Mouse (Mus musculus) forebrain, embryonic 16.5 days (tissue): ENCODE results near the gene Reln. TPM values are rescaled to one million over a fixed set of nuclear protein-coding genes. Genes with fewer than 3 reads are reported as not detected.

Experiments
- ATAC-seq: fragments of 200-750 bp; cut with Nextera tagmentation; 2 replicates; pipeline ENCODE4 v1.8.0; 2017; ENCODE audit warnings: mild to moderate bottlenecking, moderate library complexity
- H3K27ac ChIP-seq: fragments of 300-500 bp; sonication (generic); 2 replicates; pipeline ENCODE4 v1.5.1; 2014; ENCODE audit warnings: low read length, control low read depth
- H3K27me3 ChIP-seq: fragments of 300-500 bp; sonication (generic); replicated peaks from 2 replicates; pipeline ENCODE4 v1.6.1; 2014; ENCODE audit warnings: low read length; ENCODE audit not compliant: control insufficient read depth, insufficient read depth
- H3K36me3 ChIP-seq: fragments of 300-500 bp; sonication (generic); 2 replicates; pipeline ENCODE4 v1.6.1; 2014; ENCODE audit not compliant: control insufficient read depth, insufficient read depth
- H3K4me1 ChIP-seq: fragments of 300-500 bp; sonication (generic); replicated peaks from 2 replicates; pipeline ENCODE4 v1.6.1; 2014; ENCODE audit warnings: low read length; ENCODE audit not compliant: control insufficient read depth, insufficient read depth
- H3K4me2 ChIP-seq: fragments of 300-500 bp; sonication (generic); 2 replicates; pipeline ENCODE4 v1.6.1; 2014; ENCODE audit warnings: mild to moderate bottlenecking, low read length, control low read depth
- H3K4me3 ChIP-seq: fragments of 300-500 bp; sonication (generic); replicated peaks from 2 replicates; pipeline ENCODE4 v1.5.1; 2014; ENCODE audit warnings: mild to moderate bottlenecking, low read length, control low read depth
- H3K9ac ChIP-seq: fragments of 300-500 bp; sonication (generic); replicated peaks from 2 replicates; pipeline ENCODE4 v1.6.1; 2014; ENCODE audit warnings: low read depth, low read length, control low read depth
- H3K9me3 ChIP-seq: fragments of 300-500 bp; sonication (generic); 2 replicates; pipeline ENCODE4 v1.6.1; 2016; ENCODE audit warnings: low read length; ENCODE audit not compliant: control insufficient read depth
- WGBS: fragments of 180-500 bp; shearing (Covaris S2); extraction: QIAGEN DNeasy Blood & Tissue Kit; methylation state at CpG from one replicate; pipeline ENCODE4 v1.1.7; 2014; 5-methylcytosine and 5-hydroxymethylcytosine counted together
- polyA plus RNA-seq: library from polyadenylated mRNA; unstranded; fragments of >200 nt; fragmentation: Nextera tagmentation; extraction: Ambion mirVana; gene quantifications from 2 replicates; pipeline ENCODE4 v1.2.1, GENCODE M21; 2015

Gene Reln
- polyA plus RNA-seq, 1 experiment from 2014 or later, result 63.3 TPM

- Histone ChIP-seq H3K4me1 (no peaks in the 10 kb centered on the region), H3K27me3 (no peaks in the 10 kb centered on the region), H3K27ac (no peak overlapping the region), H3K4me2 (no peak overlapping the region), H3K4me3 (no peak overlapping the region), H3K36me3 (no peaks in the 10 kb centered on the region), H3K9me3 (no peaks in the 10 kb centered on the region), H3K9ac (no peak overlapping the region)
- WGBS, result 92% methylated on average over 3 of the region's 3 CpGs
- no peak for ATAC-seq
Observed at GRCm38 (mm10) chr5:21909713-21910112, 434.8 kb downstream of the Reln start.

DNA sequence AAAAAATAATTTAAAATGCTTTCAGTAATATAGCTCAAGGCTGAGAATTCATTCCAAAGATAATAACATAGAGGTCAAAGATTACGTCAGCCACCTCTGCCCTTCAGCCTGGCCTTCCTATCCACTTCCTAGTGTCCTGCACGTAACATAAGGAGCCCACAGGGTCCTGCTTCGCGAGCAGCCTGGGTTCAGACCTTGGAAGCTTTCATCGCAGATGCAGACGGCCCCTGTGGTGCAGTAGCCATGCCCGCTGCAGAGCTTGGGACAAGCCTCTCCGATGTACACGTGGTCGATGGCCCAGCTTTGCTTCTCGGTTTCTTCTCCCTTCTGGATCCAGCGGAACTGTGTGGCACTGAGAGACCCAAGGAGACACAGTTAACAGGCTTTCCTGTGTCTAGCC is 443.1 kb downstream of the Reln start:
- 73% methylated on average over 12 of the region's 12 CpGs for WGBS

DNA sequence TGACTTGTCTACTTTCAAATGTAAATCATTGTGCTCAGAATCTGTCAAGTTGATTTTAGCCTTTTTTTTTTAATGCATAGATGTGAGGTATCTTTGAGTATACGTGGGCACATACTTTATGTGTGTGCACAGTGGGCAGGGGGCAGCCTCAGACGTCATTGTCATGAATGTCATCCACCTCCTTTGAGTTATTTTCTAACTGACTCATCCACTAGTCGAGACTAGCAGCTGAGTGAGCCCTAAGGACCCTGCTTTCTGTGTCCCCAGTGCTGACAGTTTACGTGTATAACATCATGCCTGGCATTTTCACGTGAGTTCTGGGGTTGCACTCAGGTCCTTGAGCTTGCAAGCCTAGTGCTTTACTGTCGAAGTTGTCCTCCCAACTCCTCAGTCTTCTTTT is 443.6 kb downstream of the Reln start:
- Histone ChIP-seq H3K9ac (no peak overlapping the region), H3K4me3 (no peak overlapping the region), H3K9me3 (no peaks in the 10 kb centered on the region), H3K27ac (no peak overlapping the region), H3K27me3 (no peaks in the 10 kb centered on the region), H3K4me2 (no peak overlapping the region), H3K4me1 (no peaks in the 10 kb centered on the region), H3K36me3 (no peaks in the 10 kb centered on the region)
- 77% methylated on average over 6 of the region's 6 CpGs for WGBS
- no peak for ATAC-seq

More for the DNA sequence above, 443.1 kb downstream of the Reln start:
- H3K4me2 ChIP-seq, result no peak overlapping the region
- H3K9ac ChIP-seq, result no peak overlapping the region
- H3K9me3 ChIP-seq, result no peaks in the 10 kb centered on the region
- H3K4me3 ChIP-seq, result no peak overlapping the region
- H3K27me3 ChIP-seq, result no peaks in the 10 kb centered on the region
- H3K36me3 ChIP-seq, result no peaks in the 10 kb centered on the region
- no peak overlapping the region for H3K27ac ChIP-seq
- ATAC-seq, result no peak
- H3K4me1 ChIP-seq, result no peaks in the 10 kb centered on the region

DNA sequence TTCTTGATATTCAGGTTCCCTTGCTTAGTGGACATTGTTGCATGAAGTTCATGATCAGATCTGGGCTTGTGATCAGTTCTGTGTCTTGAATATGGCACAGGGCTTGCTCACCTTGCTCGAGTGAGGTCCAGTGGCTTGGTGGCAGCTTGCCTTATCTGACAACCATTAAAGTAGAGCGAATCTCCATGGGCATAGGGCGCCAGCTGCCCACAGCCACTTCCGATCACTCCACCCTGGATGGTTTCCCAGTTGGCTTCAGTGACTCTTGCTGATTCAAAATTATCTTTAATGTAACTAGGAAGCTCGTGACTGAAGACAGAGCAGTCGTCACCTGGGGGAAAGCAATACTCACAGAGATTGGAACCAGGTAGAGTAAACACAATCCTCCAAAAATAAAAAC is 445.6 kb downstream of the Reln start:
- Histone ChIP-seq H3K9ac (no peak overlapping the region), H3K27ac (no peak overlapping the region), H3K9me3 (no peaks in the 10 kb centered on the region), H3K4me3 (no peak overlapping the region), H3K36me3 (no peaks in the 10 kb centered on the region), H3K4me1 (no peaks in the 10 kb centered on the region), H3K27me3 (no peaks in the 10 kb centered on the region), H3K4me2 (no peak overlapping the region)
- ATAC-seq, result no peak
- 83% methylated on average over 6 of the region's 6 CpGs for WGBS

- Histone ChIP-seq H3K27ac (no peak overlapping the region), H3K4me1 (no peaks in the 10 kb centered on the region), H3K4me2 (no peak overlapping the region), H3K36me3 (no peaks in the 10 kb centered on the region), H3K27me3 (no peaks in the 10 kb centered on the region), H3K9ac (no peak overlapping the region), H3K4me3 (no peak overlapping the region), H3K9me3 (no peaks in the 10 kb centered on the region)
- ATAC-seq, result no peak
- WGBS, result 77% methylated on average over 14 of the region's 14 CpGs
Observed at GRCm38 (mm10) chr5:21896586-21896985, 447.9 kb downstream of the Reln start.

GRCm38 (mm10) chr5:21894168-21894567 is 450.3 kb downstream of the Reln start:
- WGBS, result 81% methylated on average over 3 of the region's 3 CpGs
- H3K9me3 ChIP-seq, result no peaks in the 10 kb centered on the region

DNA sequence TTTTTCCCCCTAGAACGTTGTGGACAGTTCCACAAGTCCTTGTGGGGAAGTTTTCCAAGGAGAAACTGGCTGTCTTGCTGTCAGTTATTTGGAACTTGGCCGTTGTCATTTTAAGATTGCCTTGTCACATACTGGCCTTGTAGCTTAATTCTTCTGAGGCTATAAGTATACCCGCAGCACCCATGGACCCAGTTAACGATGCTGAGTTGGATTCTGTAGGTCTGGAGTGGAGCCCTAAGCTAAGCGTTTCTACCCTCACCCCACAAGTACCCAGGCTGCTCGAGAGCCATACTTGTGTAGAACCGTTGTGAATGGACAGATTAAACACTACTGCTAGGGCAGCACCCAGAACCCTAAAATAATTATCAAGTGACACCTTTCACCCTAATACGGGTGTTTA is 477.8 kb downstream of the Reln start:
- WGBS, result 54% methylated on average over 8 of the region's 8 CpGs
- H3K4me3 ChIP-seq, result no peak overlapping the region
- no peak overlapping the region for H3K9ac ChIP-seq
- peak; percentile 29; the same call in 1 of the 2 replicates for ATAC-seq
- no peaks in the 10 kb centered on the region for H3K9me3 ChIP-seq
- H3K36me3 ChIP-seq, result no peaks in the 10 kb centered on the region
- no peaks in the 10 kb centered on the region for H3K27me3 ChIP-seq
- no peak overlapping the region; the same call in 1 of the 2 replicates for H3K4me2 ChIP-seq
- peaks cover 6% of the 10 kb centered on the region for H3K4me1 ChIP-seq
- no peak overlapping the region for H3K27ac ChIP-seq

More at GRCm38 (mm10) chr5:21894168-21894567, 450.3 kb downstream of the Reln start:
- no peak overlapping the region for H3K9ac ChIP-seq
- H3K4me3 ChIP-seq, result no peak overlapping the region
- H3K27me3 ChIP-seq, result no peaks in the 10 kb centered on the region
- H3K27ac ChIP-seq, result no peak overlapping the region
- H3K36me3 ChIP-seq, result no peaks in the 10 kb centered on the region
- no peak for ATAC-seq
- H3K4me2 ChIP-seq, result no peak overlapping the region
- no peaks in the 10 kb centered on the region for H3K4me1 ChIP-seq

DNA sequence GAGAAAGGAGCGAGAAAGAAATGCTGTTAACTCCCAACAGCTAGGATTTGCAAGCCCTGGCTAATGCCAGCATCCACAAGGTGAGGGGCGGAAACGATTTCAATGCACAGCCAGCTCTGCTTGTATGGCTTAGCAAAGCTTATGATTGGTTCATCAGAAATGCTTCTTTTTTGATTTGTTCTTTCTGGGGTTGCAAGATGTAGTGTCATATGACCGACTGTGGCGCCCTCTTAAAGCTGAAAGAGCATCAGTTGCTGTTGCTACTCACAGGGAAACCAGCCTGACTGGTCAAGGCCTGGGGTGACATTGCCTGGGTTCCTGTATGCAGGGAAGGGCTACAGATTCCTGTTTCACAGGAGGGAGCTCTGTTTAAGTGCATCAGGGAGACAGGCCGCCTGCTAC is 478.2 kb downstream of the Reln start:
- peak overlapping the region; percentile 35 for H3K4me3 ChIP-seq
- H3K4me1 ChIP-seq, result peaks cover 6% of the 10 kb centered on the region
- 4% methylated on average over 6 of the region's 6 CpGs for WGBS
- peak overlapping the region; percentile 58 for H3K4me2 ChIP-seq
- no peak overlapping the region for H3K9ac ChIP-seq
- H3K27ac ChIP-seq, result no peak overlapping the region
- H3K36me3 ChIP-seq, result no peaks in the 10 kb centered on the region
- no peaks in the 10 kb centered on the region for H3K27me3 ChIP-seq
- peak; percentile 95 for ATAC-seq
- H3K9me3 ChIP-seq, result no peaks in the 10 kb centered on the region

DNA sequence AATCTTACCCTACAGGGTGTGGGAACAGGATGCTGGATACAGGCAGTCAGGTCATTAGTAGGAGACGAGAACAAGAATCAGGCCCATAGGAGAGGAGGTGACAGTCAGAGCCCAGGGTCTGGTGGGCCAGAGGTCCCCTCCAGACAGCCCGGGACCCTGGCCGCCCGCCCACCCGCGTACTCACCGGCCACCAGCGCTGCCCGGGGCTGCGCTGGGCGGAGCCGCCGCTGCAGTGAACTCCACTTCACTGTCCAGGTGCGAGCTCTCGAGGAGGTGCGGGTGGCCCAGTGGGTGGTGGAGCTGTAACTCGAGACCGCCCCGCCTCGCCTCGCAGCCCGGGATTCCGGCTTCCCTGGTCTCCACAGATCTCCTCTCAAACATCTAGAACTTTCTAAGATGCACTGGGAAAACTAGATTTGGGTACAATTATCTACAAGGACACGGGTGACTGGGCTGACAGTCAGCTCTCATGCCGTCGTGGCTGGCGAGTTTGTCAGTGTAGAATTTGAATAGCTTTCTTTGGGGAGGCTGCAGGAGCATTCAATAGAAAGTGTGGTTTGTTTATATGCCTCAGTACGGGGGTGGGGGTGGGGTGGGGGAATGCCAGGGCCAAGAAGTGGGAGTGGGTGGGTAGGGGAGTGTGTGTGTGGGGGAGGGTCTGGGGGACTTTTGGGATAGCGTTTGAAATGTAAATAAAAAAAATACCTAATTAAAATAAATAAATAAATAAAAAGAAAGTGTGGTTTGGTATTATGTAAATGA is 479.0 kb downstream of the Reln start, which contains the start of gene Slc26a5:
Gene Slc26a5, minus strand, starts transcription at position 259 of the 762 bp plus-strand sequence.
- H3K36me3 ChIP-seq, result no peaks in the 10 kb centered on the region
- no peak within 1 kb of the TSS for H3K27ac ChIP-seq
- H3K4me3 ChIP-seq, result peak within 1 kb of the TSS; percentile 35
- WGBS, result 1% methylated on average over 29 of the region's 29 CpGs
- no peaks in the 10 kb centered on the region for H3K9me3 ChIP-seq
- H3K4me1 ChIP-seq, result peaks cover 6% of the 10 kb centered on the region
- peak within 1 kb of the TSS; percentile 28; the same call in 1 of the 2 replicates for H3K9ac ChIP-seq
- H3K27me3 ChIP-seq, result no peaks in the 10 kb centered on the region
- peak; percentile 60 for ATAC-seq
- H3K4me2 ChIP-seq, result peak within 1 kb of the TSS; percentile 58
